Mouse (Mus musculus) embryonic facial prominence, embryonic 11.5 days (tissue): ENCODE measurements around the gene Baz1b. TPM values are rescaled to one million over a fixed set of nuclear protein-coding genes. Genes with fewer than 3 reads are reported as not detected.

Experiments
- ATAC-seq: fragments of 200-750 bp; cut with Nextera tagmentation; replicated peaks from 2 replicates; pipeline ENCODE4 v1.8.0; 2017; ENCODE audit warnings: low read depth; ENCODE audit not compliant: insufficient number of reproducible peaks, low FRiP score, low TSS enrichment
- DNase-seq: peaks from one replicate; pipeline ENCODE4 v3.0.0-alpha.2; 2015; ENCODE audit warnings: low spot score
- H3K27ac ChIP-seq: fragments of 300-500 bp; sonication (generic); replicated peaks from 2 replicates; pipeline ENCODE4 v1.5.1; 2014; ENCODE audit warnings: mild to moderate bottlenecking, low read depth, low read length, control low read depth
- H3K27me3 ChIP-seq: fragments of 300-500 bp; sonication (generic); 2 replicates; pipeline ENCODE4 v1.6.1; 2014; ENCODE audit warnings: mild to moderate bottlenecking, low read length, moderate library complexity, mixed read lengths; ENCODE audit not compliant: control insufficient read depth, insufficient read depth
- H3K36me3 ChIP-seq: fragments of 300-500 bp; sonication (generic); replicated peaks from 2 replicates; pipeline ENCODE4 v1.6.1; 2014; ENCODE audit warnings: low read depth, mild to moderate bottlenecking, low read length, moderate library complexity, mixed read lengths; ENCODE audit not compliant: control insufficient read depth, insufficient read depth
- H3K4me1 ChIP-seq: fragments of 300-500 bp; sonication (generic); 2 replicates; pipeline ENCODE4 v1.6.1; 2014; ENCODE audit warnings: low read length, mixed read lengths; ENCODE audit not compliant: control insufficient read depth, insufficient read depth
- H3K4me2 ChIP-seq: fragments of 300-500 bp; sonication (generic); 2 replicates; pipeline ENCODE4 v1.6.1; 2014; ENCODE audit warnings: low read depth, mild to moderate bottlenecking, control low read depth, low read length, moderate library complexity
- H3K4me3 ChIP-seq: fragments of 300-500 bp; sonication (generic); 2 replicates; pipeline ENCODE4 v1.5.1; 2014; ENCODE audit warnings: low read depth, low read length, control low read depth
- H3K9ac ChIP-seq: fragments of 300-500 bp; sonication (generic); replicated peaks from 2 replicates; pipeline ENCODE4 v1.6.1; 2014; ENCODE audit warnings: mild to moderate bottlenecking, control low read depth, low read length
- H3K9me3 ChIP-seq: fragments of 300-500 bp; sonication (generic); replicated peaks from 2 replicates; pipeline ENCODE4 v1.6.1; 2016; ENCODE audit warnings: mild to moderate bottlenecking, low read length, inconsistent platforms, mixed read lengths; ENCODE audit not compliant: control insufficient read depth
- WGBS: fragments of 180-500 bp; shearing (Covaris S2); extraction: QIAGEN DNeasy Blood & Tissue Kit; methylation state at CpG from one replicate; pipeline ENCODE4 v1.1.7; 2014; 5-methylcytosine and 5-hydroxymethylcytosine counted together
- polyA plus RNA-seq: library from polyadenylated mRNA; unstranded; fragments of >200 nt; fragmentation: Nextera tagmentation; extraction: Ambion mirVana; gene quantifications from 2 replicates; pipeline ENCODE4 v1.2.1, GENCODE M21; 2014

Gene Baz1b
- polyA plus RNA-seq, 1 experiment from 2014 or later, result 65.6 TPM

DNA sequence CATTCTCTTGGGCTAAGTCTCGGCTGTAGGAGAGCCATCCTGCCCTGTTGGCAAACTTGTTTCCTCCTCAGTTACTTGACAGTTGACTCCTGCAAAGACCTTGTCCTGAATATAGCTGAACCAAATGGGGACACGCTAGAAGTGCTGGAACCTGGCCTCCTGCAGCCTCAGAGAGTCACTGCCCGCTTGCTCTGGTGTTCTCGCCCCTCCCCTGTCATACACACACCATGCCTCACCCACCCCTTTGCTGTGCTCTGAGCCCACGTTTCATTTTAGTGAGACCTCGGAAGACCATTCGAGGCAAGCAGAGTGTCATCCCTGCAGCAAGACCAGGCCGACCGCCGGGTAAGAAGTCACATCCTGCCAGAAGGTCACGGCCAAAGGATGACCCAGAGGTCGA, 55.1 kb downstream of the Baz1b start:
- no peak overlapping the region for H3K27ac ChIP-seq
- H3K27me3 ChIP-seq, result no peaks in the 10 kb centered on the region
- WGBS, result 82% methylated on average over 12 of the region's 12 CpGs
- H3K4me2 ChIP-seq, result no peak overlapping the region
- no peaks in the 10 kb centered on the region for H3K9me3 ChIP-seq
- H3K4me3 ChIP-seq, result no peak overlapping the region
- no peak overlapping the region for H3K9ac ChIP-seq
- no peak for DNase-seq
- ATAC-seq, result no peak
- peaks cover 52% of the 10 kb centered on the region for H3K36me3 ChIP-seq
- no peaks in the 10 kb centered on the region for H3K4me1 ChIP-seq

DNA sequence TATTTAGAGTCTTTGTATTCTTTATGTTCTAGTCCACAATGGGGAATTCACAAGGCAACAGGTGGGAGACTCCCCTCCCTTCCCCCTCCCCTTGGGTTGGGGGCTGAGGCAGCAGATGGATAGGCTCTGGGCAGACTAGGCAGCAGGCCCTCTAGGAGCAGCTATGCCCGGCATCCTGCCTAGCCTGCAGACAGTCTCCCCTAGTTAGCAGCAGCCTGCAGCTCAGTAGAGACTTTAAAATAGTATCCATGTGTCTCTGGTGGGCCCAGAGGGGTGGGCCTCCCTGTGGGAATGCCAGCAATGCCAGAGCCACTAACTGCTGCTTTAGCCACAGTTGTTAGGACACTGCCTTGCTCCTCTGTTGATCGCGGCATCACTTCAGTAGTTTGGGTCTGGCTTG, 55.5 kb downstream of the Baz1b start:
- no peaks in the 10 kb centered on the region for H3K27me3 ChIP-seq
- H3K4me1 ChIP-seq, result no peaks in the 10 kb centered on the region
- H3K9me3 ChIP-seq, result no peaks in the 10 kb centered on the region
- no peak for ATAC-seq
- no peak overlapping the region for H3K9ac ChIP-seq
- H3K4me2 ChIP-seq, result no peak overlapping the region
- H3K27ac ChIP-seq, result no peak overlapping the region
- DNase-seq, result no peak
- whole genome bisulfite sequencing, result 90% methylated on average over 3 of the region's 3 CpGs
- H3K36me3 ChIP-seq, result peaks cover 50% of the 10 kb centered on the region
- no peak overlapping the region for H3K4me3 ChIP-seq

DNA sequence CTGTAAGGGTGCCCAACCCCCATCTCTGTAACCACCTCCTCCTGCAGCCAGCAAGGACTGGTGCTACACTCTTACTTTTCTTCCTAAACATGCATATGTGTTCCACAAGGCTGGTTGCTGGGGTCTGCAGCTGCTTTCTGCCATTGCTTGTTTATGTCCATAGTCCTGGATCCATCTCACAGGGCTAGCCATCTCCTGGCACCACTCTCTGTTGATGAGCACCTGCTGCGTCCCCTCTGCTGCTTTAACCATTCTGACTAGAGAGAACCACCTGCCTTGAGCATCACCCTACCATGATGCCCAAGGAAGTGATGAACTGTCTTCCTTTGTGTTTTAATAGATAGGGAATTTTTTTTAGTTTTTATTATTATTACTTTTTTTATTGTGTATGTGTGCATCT, 56.1 kb downstream of the Baz1b start:
- ATAC-seq (no peak), DNase-seq (no peak)
- Histone ChIP-seq H3K27ac (no peak overlapping the region), H3K4me1 (no peaks in the 10 kb centered on the region), H3K9ac (no peak overlapping the region), H3K4me2 (no peak overlapping the region), H3K4me3 (no peak overlapping the region), H3K36me3 (peaks cover 45% of the 10 kb centered on the region), H3K9me3 (no peaks in the 10 kb centered on the region), H3K27me3 (no peaks in the 10 kb centered on the region)
- WGBS, result 100% methylated on average over 1 of the region's 1 CpGs

DNA sequence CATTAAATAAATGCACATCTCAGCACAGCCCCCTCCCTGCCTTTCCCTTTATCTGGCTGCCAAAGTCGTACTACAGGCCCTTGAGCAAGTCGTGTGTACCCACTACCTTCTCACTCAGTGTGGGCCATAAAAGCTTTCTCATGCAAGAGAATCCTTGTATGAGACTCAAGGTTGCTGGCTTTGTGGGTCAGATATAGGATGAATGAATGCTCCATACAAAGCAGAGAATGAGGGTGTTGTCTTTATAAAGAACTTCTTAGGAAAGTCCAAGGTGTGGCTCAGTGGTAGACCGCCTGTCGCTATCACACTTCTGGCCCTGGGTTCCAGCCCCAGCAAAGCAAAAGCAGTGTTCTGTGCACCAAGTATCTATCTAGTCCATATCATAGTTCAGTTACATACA, 59.5 kb downstream of the Baz1b start:
- Histone ChIP-seq H3K4me3 (no peak overlapping the region), H3K27ac (no peak overlapping the region), H3K4me2 (no peak overlapping the region), H3K4me1 (peaks cover 5% of the 10 kb centered on the region; the same call in 1 of the 2 replicates), H3K27me3 (peaks cover 18% of the 10 kb centered on the region), H3K9me3 (no peaks in the 10 kb centered on the region), H3K9ac (no peak overlapping the region), H3K36me3 (peaks cover 19% of the 10 kb centered on the region)
- no peak for DNase-seq
- ATAC-seq, result no peak
- WGBS, result 74% methylated on average over 4 of the region's 4 CpGs

DNA sequence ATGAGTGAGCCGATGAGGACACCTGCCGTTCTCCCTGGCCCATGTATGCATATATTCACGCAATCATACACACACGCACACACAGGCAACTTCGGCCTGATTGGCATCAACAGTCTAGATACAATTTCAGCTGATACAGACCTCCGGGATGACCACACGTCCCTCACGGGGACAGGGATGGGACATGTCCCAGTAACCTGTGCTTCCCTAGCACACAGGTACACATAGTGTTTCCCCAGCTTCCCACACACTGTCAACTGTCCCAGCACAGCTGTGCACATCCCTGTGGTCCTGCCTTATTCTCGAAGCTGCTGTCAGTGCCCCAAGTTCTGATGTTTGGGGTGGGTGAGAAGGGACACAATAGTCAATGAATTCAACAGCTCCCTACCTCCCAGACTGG, 60.3 kb downstream of the Baz1b start:
- Histone ChIP-seq H3K27ac (no peak overlapping the region), H3K36me3 (peaks cover 19% of the 10 kb centered on the region), H3K9ac (no peak overlapping the region), H3K9me3 (no peaks in the 10 kb centered on the region), H3K4me2 (no peak overlapping the region), H3K4me3 (no peak overlapping the region), H3K4me1 (peaks cover 5% of the 10 kb centered on the region; the same call in 1 of the 2 replicates), H3K27me3 (peaks cover 18% of the 10 kb centered on the region)
- ATAC-seq (no peak), DNase-seq (no peak)
- 81% methylated on average over 9 of the region's 9 CpGs for WGBS

DNA sequence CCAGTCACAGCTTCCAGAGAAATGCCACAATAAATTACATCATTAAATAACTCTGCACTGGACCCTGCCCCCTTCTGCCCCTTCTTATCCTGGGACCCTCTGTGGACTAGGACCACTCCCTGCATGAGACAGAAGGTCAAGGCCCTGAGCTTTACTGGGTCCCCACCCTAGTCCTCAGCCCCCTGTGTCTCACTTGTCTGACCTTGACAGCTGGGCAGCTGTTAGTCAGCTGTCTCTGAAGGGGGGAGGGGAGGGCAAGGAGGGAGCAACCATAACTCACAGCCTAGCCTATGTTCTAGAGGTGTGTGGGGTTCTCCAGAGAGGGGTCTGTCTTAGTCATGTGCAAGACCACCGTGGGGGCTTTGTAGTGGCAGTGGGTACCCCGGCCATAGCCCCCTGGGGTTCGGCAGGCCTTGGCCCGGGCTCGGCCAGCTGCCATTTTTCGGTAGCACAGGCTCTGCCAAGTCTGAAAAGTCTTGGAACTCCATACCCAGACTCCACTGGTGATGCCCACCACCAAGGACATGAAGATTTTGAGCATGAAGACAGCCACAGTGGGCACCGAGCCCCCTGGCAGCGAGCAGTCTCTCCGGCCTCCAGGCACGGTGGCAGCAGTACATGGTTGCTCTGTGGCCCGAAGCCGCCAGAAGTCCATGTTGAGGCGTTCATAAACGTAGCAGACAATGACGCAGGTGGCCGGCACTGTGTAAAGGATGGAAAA, 62.1 kb downstream of the Baz1b start:
- Histone ChIP-seq H3K9ac (no peak overlapping the region), H3K4me1 (peaks cover 5% of the 10 kb centered on the region; the same call in 1 of the 2 replicates), H3K4me3 (no peak overlapping the region), H3K27me3 (peaks cover 18% of the 10 kb centered on the region), H3K9me3 (no peaks in the 10 kb centered on the region), H3K4me2 (no peak overlapping the region), H3K36me3 (peaks cover 6% of the 10 kb centered on the region), H3K27ac (no peak overlapping the region)
- WGBS, result 87% methylated on average over 16 of the region's 16 CpGs
- no peak for ATAC-seq
- DNase-seq, result no peak

DNA sequence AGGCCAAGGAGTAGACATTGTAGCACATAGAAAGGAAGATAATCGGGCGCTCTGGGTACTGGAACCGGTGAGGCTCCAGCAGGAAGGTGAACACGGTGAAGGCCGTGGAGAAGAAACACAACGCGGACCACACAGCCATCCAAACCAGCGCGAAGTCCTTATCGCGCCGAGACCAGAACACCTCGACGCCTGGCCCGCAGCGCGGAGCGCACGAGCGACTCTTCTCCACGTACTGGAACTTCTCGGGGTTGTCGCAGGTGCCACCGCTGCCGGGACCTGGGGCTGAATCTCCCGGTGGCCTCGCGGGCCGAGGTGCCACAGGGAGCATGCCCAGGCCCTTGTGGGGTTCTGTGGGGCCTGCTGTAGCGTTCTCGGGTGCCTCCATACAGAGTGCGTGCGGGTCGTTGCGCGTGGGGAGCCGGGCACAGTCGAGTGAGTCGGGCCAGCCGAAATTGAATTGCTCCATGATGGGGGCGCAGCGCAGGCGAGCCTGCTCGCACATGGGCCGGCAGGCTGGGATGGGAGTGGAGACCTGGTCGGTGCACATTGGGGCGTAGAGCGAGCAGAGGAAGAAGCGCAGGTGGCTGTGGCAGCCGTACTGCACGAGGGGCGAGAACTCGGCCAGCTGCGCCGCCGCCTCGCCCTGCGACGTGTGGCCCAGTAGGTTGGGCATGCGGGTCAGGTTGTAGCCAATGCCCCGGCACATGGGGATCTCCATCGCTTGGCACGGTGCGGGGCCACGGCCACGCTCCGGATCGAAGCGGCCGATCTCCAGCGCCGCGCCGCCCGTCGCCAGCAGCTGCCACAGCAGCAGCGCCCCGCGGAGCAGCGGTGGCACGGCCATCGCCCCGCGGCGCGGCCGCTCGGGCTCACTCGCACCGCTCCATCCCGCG, 63.4 kb downstream of the Baz1b start:
- ATAC-seq (peak; percentile 35; the same call in 1 of the 2 replicates), DNase-seq (peak; percentile 16)
- peaks cover 5% of the 10 kb centered on the region; the same call in 1 of the 2 replicates for H3K4me1 ChIP-seq
- peaks cover 18% of the 10 kb centered on the region for H3K27me3 ChIP-seq
- peak overlapping the region; percentile 99 for H3K4me2 ChIP-seq
- no peaks in the 10 kb centered on the region; the same call in 1 of the 2 replicates for H3K36me3 ChIP-seq
- peak overlapping the region; percentile 55 for H3K4me3 ChIP-seq
- WGBS, result 2% methylated on average over 91 of the region's 92 CpGs
- no peaks in the 10 kb centered on the region for H3K9me3 ChIP-seq
- H3K9ac ChIP-seq, result peak overlapping the region; percentile 57
- H3K27ac ChIP-seq, result no peak overlapping the region

DNA sequence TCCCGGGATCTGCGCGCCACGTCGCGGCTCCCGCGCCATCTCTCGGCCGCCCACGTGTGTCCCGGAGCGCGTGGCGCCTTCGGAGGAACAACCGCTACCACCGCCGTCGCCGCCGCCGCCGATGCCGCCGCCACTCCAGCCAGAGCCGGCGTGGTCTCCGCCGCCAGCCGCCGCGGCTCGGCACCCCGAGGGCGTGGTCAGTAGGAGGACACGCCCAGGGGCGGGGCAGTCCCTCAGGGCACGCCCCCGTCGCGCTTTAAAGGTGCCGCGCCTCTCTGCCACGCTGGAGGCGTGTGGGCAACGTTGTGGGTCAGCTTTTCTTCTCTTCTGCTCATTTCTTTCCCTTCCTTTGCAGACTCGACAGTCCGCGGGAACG, 64.0 kb downstream of the Baz1b start, which contains the start of gene Fzd9:
TSS of gene Fzd9 (minus strand) at position 152 of the 376 bp plus-strand sequence.
- WGBS, result 1% methylated on average over 45 of the region's 51 CpGs
- Histone ChIP-seq H3K9me3 (no peaks in the 10 kb centered on the region), H3K4me1 (peaks cover 5% of the 10 kb centered on the region; the same call in 1 of the 2 replicates), H3K27me3 (peaks cover 18% of the 10 kb centered on the region), H3K27ac (no peak within 1 kb of the TSS), H3K36me3 (no peaks in the 10 kb centered on the region; the same call in 1 of the 2 replicates), H3K4me2 (peak within 1 kb of the TSS; percentile 99), H3K4me3 (peak within 1 kb of the TSS; percentile 55), H3K9ac (peak within 1 kb of the TSS; percentile 57)
- peak; percentile 42 for ATAC-seq
- peak; percentile 97 for DNase-seq
